Mouse (Mus musculus): Measurements from ENCODE around the gene Nfib. TPM values are rescaled to one million over a fixed set of nuclear protein-coding genes. Genes with fewer than 3 reads are reported as not detected.

Gene Nfib
- total and polyA plus RNA-seq, 3 experiments: not detected

DNA sequence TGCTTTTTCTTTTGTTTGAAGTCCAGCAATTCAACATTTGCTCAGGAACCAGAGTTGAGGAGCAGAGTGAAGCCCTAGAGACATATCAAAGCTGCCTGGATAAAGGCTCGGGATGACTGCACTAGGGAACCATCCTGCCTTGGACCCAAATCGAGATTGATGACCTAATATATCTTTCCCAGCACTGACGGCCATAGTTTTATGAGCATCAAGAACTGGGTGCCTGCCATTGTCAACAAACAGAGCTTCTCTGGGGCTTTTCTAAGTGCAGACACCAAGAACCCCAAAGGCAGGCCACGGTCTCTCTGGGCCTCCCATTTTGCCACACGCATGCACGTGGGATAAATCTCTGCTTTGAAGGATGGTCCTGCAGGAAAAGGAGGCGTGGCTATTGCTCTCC, 153.3 kb downstream of the Nfib start:
- no peaks in the 10 kb centered on the region for H3K9me3 ChIP-seq (replicated peaks; ENCODE audit: insufficient read depth, low read length)
- H3K79me2 ChIP-seq (ENCODE audit: control insufficient read depth, insufficient read depth, low read length, poor library complexity): no peaks in the 10 kb centered on the region
- DNase-seq (ENCODE audit: low read depth, low spot score): no peak
- TF ChIP-seq JUND (IDR thresholded peaks at IDR 0.05; ENCODE audit: low read depth, low read length) (no peak), MYB (IDR thresholded peaks at IDR 0.05; ENCODE audit: low read depth, low read length) (no peak), UBTF (IDR thresholded peaks at IDR 0.05; ENCODE audit: borderline replicate concordance, insufficient read depth, low read depth, low read length) (no peak), ZC3H11A (IDR thresholded peaks at IDR 0.05; ENCODE audit: low read depth, low read length) (no peak), TBP (IDR thresholded peaks at IDR 0.05; ENCODE audit: low read depth, low read length) (no peak), HCFC1 (IDR thresholded peaks at IDR 0.05; ENCODE audit: low read depth, low read length) (no peak), MEF2A (IDR thresholded peaks at IDR 0.05; ENCODE audit: extremely low read depth, insufficient replicate concordance, low read depth, low read length, poor library complexity, severe bottlenecking) (no peak), NRF1 (IDR thresholded peaks at IDR 0.05; ENCODE audit: insufficient read depth, low read depth, low read length, poor library complexity, severe bottlenecking) (no peak), CHD2 (IDR thresholded peaks at IDR 0.05; ENCODE audit: low read length) (no peak), ZKSCAN1 (IDR thresholded peaks at IDR 0.05; ENCODE audit: low read depth, low read length) (no peak), MXI1 (IDR thresholded peaks at IDR 0.05; ENCODE audit: low read depth, low read length) (no peak), CHD1 (IDR thresholded peaks at IDR 0.05; ENCODE audit: low read depth, low read length) (no peak), EP300 (IDR thresholded peaks at IDR 0.05; ENCODE audit: low read depth in 1 of 2, low read length in 2 of 2) (no peak)
- no peak overlapping the region for H3K27ac ChIP-seq (ENCODE audit: control insufficient read depth, low read depth, low read length)
- no peaks in the 10 kb centered on the region for H3K4me1 ChIP-seq (ENCODE audit: control insufficient read depth in 1 of 2, insufficient read depth in 2 of 2, low read length in 2 of 2)
- no peaks in the 10 kb centered on the region; a peak in 1 of 4 replicates for H3K27me3 ChIP-seq (ENCODE audit: control insufficient read depth in 1 of 2, insufficient read depth in 2 of 2, low read length in 2 of 2)
- no peaks in the 10 kb centered on the region for H3K36me3 ChIP-seq (ENCODE audit: control insufficient read depth in 1 of 2, insufficient read depth in 2 of 2, low read length in 2 of 2)
- no peak overlapping the region for H3K4me3 ChIP-seq (ENCODE audit: control insufficient read depth in 1 of 2, insufficient read depth in 1 of 2, low read depth in 2 of 2, low read length in 2 of 2)
- H3K9ac ChIP-seq (ENCODE audit: control insufficient read depth, low read depth, low read length, poor library complexity, severe bottlenecking): no peak overlapping the region

- Histone ChIP-seq H3K27ac (ENCODE audit: control insufficient read depth, low read depth, low read length) (no peak overlapping the region), H3K4me1 (ENCODE audit: control insufficient read depth in 1 of 2, insufficient read depth in 2 of 2, low read length in 2 of 2) (no peaks in the 10 kb centered on the region), H3K9ac (ENCODE audit: control insufficient read depth, low read depth, low read length, poor library complexity, severe bottlenecking) (no peak overlapping the region), H3K27me3 (ENCODE audit: control insufficient read depth in 1 of 2, insufficient read depth in 2 of 2, low read length in 2 of 2) (no peaks in the 10 kb centered on the region; a peak in 1 of 4 replicates), H3K4me3 (ENCODE audit: control insufficient read depth in 1 of 2, insufficient read depth in 1 of 2, low read depth in 2 of 2, low read length in 2 of 2) (no peak overlapping the region), H3K9me3 (replicated peaks; ENCODE audit: insufficient read depth, low read length) (no peaks in the 10 kb centered on the region), H3K79me2 (ENCODE audit: control insufficient read depth, insufficient read depth, low read length, poor library complexity) (no peaks in the 10 kb centered on the region), H3K36me3 (ENCODE audit: control insufficient read depth in 1 of 2, insufficient read depth in 2 of 2, low read length in 2 of 2) (no peaks in the 10 kb centered on the region)
- no peak for DNase-seq (ENCODE audit: low read depth, low spot score)
- TF ChIP-seq TAL1 (IDR thresholded peaks at IDR 0.05; ENCODE audit: low read length): no peak
- TF ChIP-seq RAD21 (IDR thresholded peaks at IDR 0.05; ENCODE audit: low read depth, low read length): no peak
- TF ChIP-seq MYB (IDR thresholded peaks at IDR 0.05; ENCODE audit: low read depth, low read length): no peak
- TF ChIP-seq USF2 (IDR thresholded peaks at IDR 0.05; ENCODE audit: borderline replicate concordance in 1 of 2, insufficient read depth in 1 of 2, low read depth in 1 of 2, low read length in 2 of 2): no peak
- TF ChIP-seq ZC3H11A (IDR thresholded peaks at IDR 0.05; ENCODE audit: low read depth, low read length): no peak
- no peak for TF ChIP-seq E2F4 (IDR thresholded peaks at IDR 0.05; ENCODE audit: borderline replicate concordance, low read depth, low read length)
- TF ChIP-seq JUND (IDR thresholded peaks at IDR 0.05; ENCODE audit: low read depth, low read length): no peak
- no peak for TF ChIP-seq NELFE (IDR thresholded peaks at IDR 0.05; ENCODE audit: low read depth, low read length)
- no peak for TF ChIP-seq UBTF (IDR thresholded peaks at IDR 0.05; ENCODE audit: borderline replicate concordance, insufficient read depth, low read depth, low read length)
- TF ChIP-seq ZNF384 (IDR thresholded peaks at IDR 0.05; ENCODE audit: low read depth, low read length): no peak
- TF ChIP-seq EP300 (IDR thresholded peaks at IDR 0.05; ENCODE audit: low read depth in 1 of 2, low read length in 2 of 2): no peak
- TF ChIP-seq SMC3 (IDR thresholded peaks at IDR 0.05; ENCODE audit: low read depth, low read length): no peak
- no peak for TF ChIP-seq POLR2AphosphoS5 (IDR thresholded peaks at IDR 0.05; ENCODE audit: borderline replicate concordance, low read depth, low read length)
- no peak for TF ChIP-seq ZKSCAN1 (IDR thresholded peaks at IDR 0.05; ENCODE audit: low read depth, low read length)
- no peak for TF ChIP-seq POLR2A (IDR thresholded peaks at IDR 0.05; ENCODE audit: control insufficient read depth in 1 of 2, insufficient read depth in 1 of 2, low read depth in 1 of 2, low read length in 2 of 2, poor library complexity in 1 of 2)
- no peak for TF ChIP-seq ELF1 (IDR thresholded peaks at IDR 0.05; ENCODE audit: low read depth, low read length)
- no peak for TF ChIP-seq ZMIZ1 (IDR thresholded peaks at IDR 0.05; ENCODE audit: low read depth, low read length)
- TF ChIP-seq MAZ (IDR thresholded peaks at IDR 0.05; ENCODE audit: low read depth, low read length): no peak
- TF ChIP-seq CHD1 (IDR thresholded peaks at IDR 0.05; ENCODE audit: low read depth, low read length): no peak
Observed at GRCm38 (mm10) chr4:82549762-82550380, 155.7 kb downstream of the Nfib start.
